Mouse (Mus musculus): Measurements from ENCODE around the gene Ccdc73.

DNA sequence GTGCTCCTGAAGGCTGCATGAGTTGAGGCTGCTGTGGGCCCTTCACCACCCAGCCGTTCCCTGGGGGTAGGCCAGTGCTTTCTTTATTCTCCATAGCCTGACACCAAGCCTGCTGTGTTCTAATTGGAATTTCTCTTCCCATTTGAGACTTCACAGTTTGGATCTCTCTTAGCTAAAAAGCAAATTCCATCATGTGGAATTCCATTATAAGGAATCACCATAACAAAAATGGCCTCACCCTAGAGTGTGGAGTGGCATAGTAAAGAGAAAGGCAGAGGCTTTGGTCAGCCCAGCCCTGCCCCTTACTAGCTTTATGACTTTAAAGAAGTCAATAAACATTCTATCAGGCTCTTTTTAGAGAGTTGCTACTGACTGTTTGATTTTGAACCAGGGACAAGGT is 180.7 kb downstream of the Ccdc73 start:
- no peak for TF ChIP-seq UBTF (IDR thresholded peaks at IDR 0.05; ENCODE audit: low read depth, low read length)
- TF ChIP-seq HCFC1 (IDR thresholded peaks at IDR 0.05; ENCODE audit: low read depth, low read length): no peak
- TF ChIP-seq NRF1 (IDR thresholded peaks at IDR 0.05; ENCODE audit: low read depth, low read length): no peak
- no peak for TF ChIP-seq TBP (conservative IDR thresholded peaks at IDR 0.05; ENCODE audit: low read depth, low read length)
- TF ChIP-seq POLR2A (IDR thresholded peaks at IDR 0.05; ENCODE audit: low read depth, low read length): no peak
- TF ChIP-seq ELF1 (IDR thresholded peaks at IDR 0.05; ENCODE audit: low read depth, low read length): no peak
- no peak for TF ChIP-seq NELFE (IDR thresholded peaks at IDR 0.05; ENCODE audit: low read depth, low read length)

All from CH12.LX (cell line).